ENCODE assay signal across 9 mouse cellular contexts in genomic region chr13:44026321-44027255, GRCm38 (mm10).
DNase-seq lines count a peak whose midpoint lies in the region; ATAC-seq lines count a peak whose summit lies in the region.
"Had no signal": no experiment of that assay in that cellular context is flagged by ENCODE, and none has a peak within 500 bp of the region (broad histone marks: within the 10 kb centered on the region; RNA-seq: fewer than 3 reads in every experiment).

No protein-coding gene starts in this region.

- no peaks in the 10 kb centered on the region; the same call in 1 of the 2 replicates for H3K9me3 ChIP-seq in limb, embryonic 13.5 days

- peak overlapping the region; percentile 37 for H3K4me3 ChIP-seq in brown adipose tissue, adult 24 weeks (ENCODE audit: insufficient read depth, low read depth, low read length)
- peak overlapping the region; percentile 28 for H3K4me3 ChIP-seq in limb, embryonic 13.5 days

- no peak for ATAC-seq in limb, embryonic 13.5 days (ENCODE audit: low FRiP score, low read depth)
- ATAC-seq: CD4-positive, CD25-positive, alpha-beta regulatory T cell, adult 4 months had no signal

- H3K27ac ChIP-seq in brown adipose tissue, adult 24 weeks (replicated peaks; ENCODE audit: low read depth, low read length): peak overlapping the region; percentile 98
- H3K27ac ChIP-seq in limb, embryonic 13.5 days: no peak overlapping the region

- 11% methylated on average over 26 of the region's 26 CpGs for WGBS in limb, embryonic 13.5 days

- peak; percentile 95 for DNase-seq in heart, adult 11 months
- DNase-seq in heart, postnatal 4 days: no peak
- DNase-seq in heart, postnatal 25 days (ENCODE audit: low spot score): peak; percentile 28
- no peak for DNase-seq in thymus, postnatal 14 days
- DNase-seq in left cerebral cortex, adult 9 months (ENCODE audit: low spot score in 2 of 2): no peak
- no peak for DNase-seq in spleen, postnatal 14 days (ENCODE audit: low spot score in 2 of 2)

- H3K4me2 ChIP-seq in limb, embryonic 13.5 days (replicated peaks): peak overlapping the region; percentile 63

- peaks cover 21% of the 10 kb centered on the region; the same call in 1 of the 2 replicates for H3K4me1 ChIP-seq in brown adipose tissue, adult 24 weeks (ENCODE audit: control insufficient read depth, insufficient read depth, insufficient read length, low read length)
- H3K4me1 ChIP-seq in limb, embryonic 13.5 days: peaks cover 21% of the 10 kb centered on the region

- no peaks in the 10 kb centered on the region for H3K36me3 ChIP-seq in limb, embryonic 13.5 days

- intact Hi-C loops in heart, postnatal 25 days (cut with DNase I): no loop called here

- H3K9ac ChIP-seq in limb, embryonic 13.5 days: peak overlapping the region; percentile 31

- H3K27me3 ChIP-seq in limb, embryonic 13.5 days: peaks cover 11% of the 10 kb centered on the region; the same call in 1 of the 2 replicates

Comparison
In these comparisons a context has a peak if more than half of its experiments do, and no peak if none do; other contexts are left out.
1. DNase-seq: peak in heart, adult 11 months (single experiment) and heart, postnatal 25 days (single experiment); none in heart, postnatal 4 days (single experiment), thymus, postnatal 14 days (single experiment), left cerebral cortex, adult 9 months (0 of 2) and spleen, postnatal 14 days (0 of 2).